Mouse (Mus musculus) adrenal gland (tissue): Measurements from ENCODE around the gene Islr.
"Not testable (repeated sequence)": the region's sequence is repeated elsewhere in the genome, so short reads cannot be mapped to it uniquely, and the experiment has no call there.

Experiments
- intact Hi-C: fragments of 180-260 bp; cut with DNase I; formaldehyde crosslinking; loops from one replicate; pipeline ENCODE4 v1.15.1; 2025
- long read RNA-seq, 2 experiments: library from polyadenylated mRNA; unstranded; transcript quantifications; one replicate each; pipeline ENCODE4 v2.0.0; 2020; ENCODE audit warnings: borderline replicate concordance in 1 of 2; ENCODE audit not compliant: insufficient replicate concordance in 1 of 2

Gene Islr
- long read RNA-seq, experiment 1, partial matches to known transcripts = 0 of 5 reads
- long read RNA-seq, experiment 1, other reads (novel, unspliced or antisense) = 0 of 5 reads
- long read RNA-seq, experiment 2, partial matches to known transcripts = 3 of 7 reads
- long read RNA-seq, experiment 2, other reads (novel, unspliced or antisense) = 0 of 7 reads

GRCm38 (mm10) chr9:58203516-58204447, at the start of gene Islr, which contains the start of gene Islr2:
Islr (minus strand) TSS chr9:58204306.
Islr2 (minus strand) TSS chr9:58204319.
- intact Hi-C loops = loop anchor here (1.0 kb wide), 1 partner anchor 165 kb away; no protein-coding TSS in a partner anchor

- intact Hi-C loops = not testable (repeated sequence)
Observed at GRCm38 (mm10) chr9:58253805-58254122, 49.7 kb upstream of the Islr start.

DNA sequence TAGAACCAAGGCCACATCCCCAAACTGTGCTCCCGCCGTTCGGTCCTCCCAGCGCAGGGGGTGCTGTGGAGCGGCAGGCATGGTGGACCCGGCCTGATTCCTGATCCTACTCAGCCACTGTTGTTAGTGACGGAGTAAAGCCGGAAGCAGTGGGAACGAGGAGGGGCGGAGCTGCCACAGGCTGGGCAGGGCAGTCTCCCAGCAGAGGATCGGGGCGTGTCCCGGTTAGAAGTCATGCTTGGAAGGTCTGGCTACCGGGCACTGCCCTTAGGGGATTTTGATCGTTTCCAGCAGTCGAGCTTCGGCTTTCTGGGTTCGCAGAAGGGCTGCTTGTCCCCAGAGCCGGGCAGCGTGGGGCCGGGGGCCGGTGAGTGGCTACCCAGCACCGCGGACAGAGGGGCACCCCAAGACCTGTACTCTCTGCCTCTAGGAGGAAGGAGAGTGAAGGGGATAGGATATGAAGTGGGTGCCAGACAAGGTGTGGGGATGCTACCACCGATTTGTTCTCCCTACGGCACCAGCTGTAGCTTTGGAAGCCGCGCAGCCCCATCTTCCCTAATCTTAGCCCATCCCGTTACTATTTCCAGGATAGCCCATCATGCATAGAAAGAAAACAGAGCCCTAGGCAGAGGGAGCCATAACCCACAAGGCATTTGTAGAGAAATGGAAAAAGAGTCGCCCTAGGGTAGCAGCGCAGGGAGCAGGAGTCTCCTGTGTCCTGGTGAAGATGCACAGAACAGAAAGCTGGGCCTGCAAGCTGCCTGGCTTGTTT, 49.1 kb upstream of the Islr start, which contains the start of gene Stoml1:
TSS of gene Stoml1 (plus strand) at position 132 of the 772 bp plus-strand sequence.
- intact Hi-C loops = no loop called here

GRCm38 (mm10) chr9:58250730-58251129, 46.6 kb upstream of the Islr start:
- intact Hi-C loops = not testable (repeated sequence)

DNA sequence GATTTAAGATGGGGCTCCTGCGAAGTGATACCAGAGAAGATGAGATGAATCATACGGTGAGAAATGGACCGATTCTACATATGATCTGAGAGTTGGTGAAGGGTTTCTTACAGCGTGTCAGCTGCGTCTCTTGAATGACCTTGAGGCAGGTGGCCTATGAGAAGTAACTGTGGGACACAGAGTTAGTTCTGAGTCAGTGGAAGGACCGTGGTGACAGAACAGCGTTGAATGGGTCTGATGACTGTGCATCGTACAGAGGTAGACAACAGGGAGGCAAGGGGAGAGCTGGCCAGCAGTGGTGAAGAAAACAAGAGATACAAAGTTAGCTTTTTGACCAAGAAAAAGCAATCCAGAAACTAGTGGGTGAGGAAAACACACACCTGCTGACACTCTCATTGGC, 46.2 kb upstream of the Islr start:
- intact Hi-C loops = no loop called here

DNA sequence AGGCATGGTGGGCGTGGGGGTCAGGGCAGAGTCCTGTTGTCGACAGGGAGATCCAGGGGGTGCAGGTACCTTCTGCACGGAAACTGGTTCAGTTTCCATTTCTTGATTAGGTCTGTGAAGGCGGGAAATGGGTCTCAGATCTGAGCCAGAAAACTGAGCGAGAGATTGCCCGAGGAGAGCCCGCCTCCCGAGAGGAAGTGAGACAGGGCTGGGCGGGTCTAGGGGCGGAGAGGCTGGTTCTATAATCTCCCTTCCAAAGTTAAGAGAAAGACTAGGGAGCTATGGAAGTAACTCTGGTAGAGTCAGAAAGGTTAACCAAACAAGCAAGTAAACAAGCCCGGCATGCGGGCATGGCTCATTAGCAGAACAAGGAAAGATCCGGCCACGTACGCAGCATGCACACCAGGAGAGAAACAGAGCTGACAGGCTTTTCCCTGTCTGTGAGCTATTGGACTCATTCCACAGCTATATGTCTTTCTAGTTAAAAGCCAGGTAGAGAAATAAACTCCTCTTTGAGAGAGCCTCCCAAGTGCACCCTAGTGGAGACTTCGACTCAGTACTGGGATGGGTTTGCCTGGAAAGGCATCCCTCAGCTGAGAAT, 45.6 kb upstream of the Islr start, which contains the start of gene Pml:
TSS of gene Pml (minus strand) at position 195 of the 601 bp plus-strand sequence.
- intact Hi-C loops = loop anchor here (5.0 kb wide), 1 partner anchor 33 kb away; no protein-coding TSS in a partner anchor

- intact Hi-C loops = loop anchor here (5.0 kb wide), 1 partner anchor 33 kb away; no protein-coding TSS in a partner anchor
Observed at GRCm38 (mm10) chr9:58248746-58249413, 44.8 kb upstream of the Islr start.

GRCm38 (mm10) chr9:58247064-58247759, 43.1 kb upstream of the Islr start:
- intact Hi-C loops = loop anchor here (1.0 to 5.0 kb wide), 2 partner anchors 23 to 35 kb away; no protein-coding TSS in a partner anchor

DNA sequence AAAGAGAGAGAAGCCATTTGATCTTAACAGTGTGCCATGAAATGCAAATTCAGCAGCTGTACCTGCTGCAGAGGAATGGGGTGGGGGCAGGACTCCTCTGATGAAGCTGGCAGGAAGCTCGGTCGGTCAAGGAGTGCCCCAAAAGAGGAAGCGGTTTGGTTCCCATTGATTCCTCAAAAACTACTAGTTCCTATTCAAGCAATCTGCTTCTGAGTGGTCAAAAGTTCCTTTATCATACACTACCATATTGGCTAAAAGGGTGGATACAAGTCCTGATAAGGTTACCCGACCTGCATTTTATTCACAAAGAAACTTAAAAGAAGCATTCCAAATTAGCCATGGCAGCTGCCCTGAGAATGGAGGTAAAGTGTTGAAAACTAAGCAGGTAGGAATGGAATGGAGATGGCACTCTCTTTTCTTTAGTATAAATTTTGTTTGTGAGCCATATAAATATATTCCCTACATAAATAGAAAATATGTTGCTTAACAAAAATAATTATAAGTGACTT, 42.0 kb upstream of the Islr start:
- intact Hi-C loops = loop anchor here (5.0 kb wide), 1 partner anchor 36 kb away; no protein-coding TSS in a partner anchor

DNA sequence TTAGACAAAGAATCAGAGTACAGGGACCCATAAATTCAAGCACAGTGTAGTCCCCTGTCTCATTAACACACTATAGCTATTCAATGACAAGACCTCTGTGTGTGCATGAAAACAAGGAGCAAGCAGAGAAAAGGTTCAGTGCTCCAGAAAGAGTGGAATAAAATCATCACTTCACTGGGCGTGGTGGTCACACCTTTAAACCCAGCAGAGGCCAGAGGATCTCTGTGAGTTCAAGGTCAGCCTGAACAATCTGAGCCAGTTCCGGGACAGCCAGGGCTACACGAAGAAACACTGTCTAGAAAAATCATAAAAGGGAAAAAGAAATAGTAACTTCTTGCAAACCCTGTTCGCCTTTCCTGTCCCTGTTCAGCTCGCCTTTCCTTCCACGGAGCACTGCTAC, 39.6 kb upstream of the Islr start:
- intact Hi-C loops = no loop called here

GRCm38 (mm10) chr9:58242696-58243095, 38.6 kb upstream of the Islr start:
- intact Hi-C loops = no loop called here

- intact Hi-C loops = no loop called here
Observed at GRCm38 (mm10) chr9:58241780-58242485, 37.8 kb upstream of the Islr start.

- intact Hi-C loops = no loop called here
Observed at GRCm38 (mm10) chr9:58234502-58235015, 30.5 kb upstream of the Islr start.

DNA sequence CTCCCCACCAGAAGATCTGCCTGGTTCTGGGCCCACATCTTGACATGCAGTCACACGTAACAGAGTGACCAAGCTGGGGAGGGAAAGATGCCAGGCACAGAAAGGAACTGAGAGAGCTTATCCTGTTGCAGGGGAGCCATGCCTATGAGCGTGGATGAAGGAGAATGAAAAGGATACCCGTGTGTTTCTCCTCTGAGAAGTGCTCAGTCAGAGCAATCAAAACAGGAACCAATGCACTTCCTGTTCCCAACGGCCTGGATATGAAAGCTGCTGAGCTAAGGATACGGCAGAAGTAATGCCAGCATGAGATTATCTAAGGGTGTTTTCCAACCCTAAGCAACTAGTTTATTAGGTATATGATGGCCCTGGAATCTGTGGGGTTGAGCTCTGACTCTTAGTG, 28.3 kb upstream of the Islr start:
- intact Hi-C loops = no loop called here

DNA sequence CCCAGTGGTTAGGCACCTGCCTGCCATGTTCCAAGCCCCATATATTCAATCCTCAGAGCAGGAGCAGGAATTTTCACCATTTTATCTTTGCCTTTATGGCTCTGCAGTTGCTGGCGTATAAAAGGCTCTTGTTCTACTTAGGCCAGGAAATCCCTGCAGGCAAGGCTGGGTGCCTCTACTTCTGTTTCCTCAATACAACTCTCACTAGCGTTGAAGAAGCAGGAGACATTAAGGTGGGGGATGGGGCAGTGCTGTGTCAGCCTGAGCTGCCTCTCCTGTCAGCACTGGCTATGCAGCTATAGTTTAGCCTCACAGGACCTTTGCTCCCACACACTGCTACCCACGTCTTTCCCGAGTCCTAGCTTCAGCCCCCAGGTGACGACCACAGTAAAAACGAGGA, 27.6 kb upstream of the Islr start:
- intact Hi-C loops = no loop called here

- intact Hi-C loops = loop anchor here (5.0 kb wide), 2 partner anchors 38 to 53 kb away; no protein-coding TSS in a partner anchor
Observed at GRCm38 (mm10) chr9:58228777-58229466, 24.8 kb upstream of the Islr start.
